Mouse (Mus musculus) megakaryocyte-erythroid progenitor cell, adult 5-6 weeks (primary cell): ENCODE data around the gene B3galt4. TPM values are rescaled to one million over a fixed set of nuclear protein-coding genes. Genes with fewer than 3 reads are reported as not detected.
"Not testable (repeated sequence)": the region's sequence is repeated elsewhere in the genome, so short reads cannot be mapped to it uniquely, and the experiment has no call there.

ENCODE experiments used
- ATAC-seq: replicated peaks from 2 replicates; pipeline ENCODE4 v1.8.0; 2016; ENCODE audit warnings: mild to moderate bottlenecking, inconsistent platforms; ENCODE audit not compliant: severe bottlenecking, poor library complexity, low FRiP score, low TSS enrichment
- total RNA-seq, 2 experiments: library from RNA; stranded (forward) in 1 of 2; stranded (reverse) in 1 of 2; fragments of 200-1000, 215-1000 nt in 1 of 2; fragments of >200 nt in 1 of 2; fragmentation: Nextera tagmentation in 1 of 2; gene quantifications; 2 replicates each; pipeline ENCODE4 v1.2.3; 2014 to 2017

The B3galt4 gene
- total RNA-seq, 2 experiments from 2014 or later: 0.90 TPM; not detected in 1

DNA sequence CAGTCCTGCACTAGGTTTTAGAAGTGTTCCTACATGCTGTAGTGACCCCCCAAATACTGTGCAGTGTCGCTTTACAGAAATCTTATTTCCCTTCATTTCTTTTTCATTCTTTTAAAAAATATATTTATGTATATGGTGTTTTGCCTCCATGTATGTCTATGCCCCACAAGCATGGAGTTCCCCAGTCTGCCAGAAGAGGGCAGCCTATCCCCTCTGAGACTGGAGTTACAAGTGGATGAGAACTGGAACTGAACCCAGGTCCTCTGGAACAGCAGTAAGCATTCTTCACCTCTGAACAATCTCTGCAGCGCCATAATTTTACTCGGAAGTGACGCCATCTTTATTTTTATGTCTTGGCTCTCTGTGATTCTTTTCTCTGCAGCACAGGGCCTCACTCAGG, 18.1 kb upstream of the B3galt4 start:
- no peak for ATAC-seq

DNA sequence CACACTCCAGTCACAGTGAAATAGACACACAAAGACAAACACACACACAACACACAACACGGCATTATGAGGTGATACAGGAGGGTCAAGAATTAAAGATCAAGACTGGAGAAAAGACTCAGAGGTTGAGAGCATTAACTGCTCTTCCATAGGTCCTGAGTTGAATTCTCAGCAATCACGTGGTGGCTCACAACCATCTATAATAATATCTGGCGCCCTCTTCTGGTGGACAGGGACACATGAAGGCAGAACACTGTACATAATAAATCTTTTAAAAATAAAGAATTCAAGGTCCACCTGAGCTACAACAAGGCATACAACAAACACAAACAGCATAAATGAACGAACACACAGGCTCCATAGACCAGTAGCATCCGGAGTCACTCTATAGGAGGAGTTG, 17.6 kb upstream of the B3galt4 start:
- peak; percentile 38; the same call in 1 of the 2 replicates for ATAC-seq

DNA sequence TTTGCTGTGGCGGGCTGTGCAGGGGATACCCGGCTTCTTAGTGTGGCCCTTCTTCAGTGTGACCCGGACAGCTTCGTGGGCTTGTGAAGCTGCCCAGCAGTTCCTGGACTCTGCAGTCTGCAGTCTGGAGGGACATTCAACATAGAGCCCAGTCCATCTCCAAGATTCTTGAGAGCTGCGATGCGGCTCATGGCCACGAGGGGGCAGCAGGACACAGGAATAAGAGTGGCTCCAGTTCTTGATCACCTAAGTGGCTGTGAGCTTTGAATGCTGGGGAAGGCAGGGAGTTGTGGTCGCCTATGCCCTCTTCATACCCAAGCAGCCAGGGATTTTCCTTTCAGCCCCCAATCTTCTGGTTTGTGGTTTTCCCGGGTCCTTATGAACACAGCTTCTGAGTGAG, 17.2 kb upstream of the B3galt4 start:
- ATAC-seq: peak; percentile 75

DNA sequence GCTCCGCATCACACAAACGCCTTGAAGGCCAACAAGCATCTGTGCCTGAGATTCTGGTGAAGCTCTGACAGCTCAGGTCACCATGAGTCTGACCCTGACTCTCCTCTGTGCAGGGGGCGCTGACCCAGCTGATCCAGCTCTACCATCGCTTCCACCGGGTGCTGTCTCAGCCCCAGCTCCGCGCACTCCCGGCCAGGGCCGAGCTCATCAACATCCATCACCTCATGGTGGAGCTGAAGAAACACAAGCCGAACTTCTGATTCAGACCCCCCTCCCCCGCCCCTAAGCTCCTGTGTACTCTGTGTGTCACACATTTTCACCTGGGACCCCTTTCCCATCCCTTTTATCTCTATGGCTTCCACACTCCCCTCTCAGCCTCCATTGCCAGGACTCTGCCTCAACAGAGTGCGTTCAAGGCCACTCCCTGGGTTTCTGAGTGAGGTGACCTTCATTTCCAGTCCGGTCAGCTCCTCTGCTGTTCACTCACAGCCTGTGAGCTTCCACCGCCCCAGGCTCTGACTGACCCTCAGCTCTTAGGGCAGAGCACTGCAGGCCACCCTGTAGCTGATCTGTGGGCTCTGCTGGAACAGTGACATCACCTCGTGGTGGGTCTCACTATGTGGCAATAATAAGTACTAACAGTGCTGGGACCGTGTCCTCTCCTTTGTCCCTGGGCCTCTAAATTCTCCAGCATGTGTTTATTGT, 14.7 kb upstream of the B3galt4 start:
- no peak for ATAC-seq

- ATAC-seq: no peak
Observed at GRCm38 (mm10) chr17:33965082-33965845, 14.0 kb upstream of the B3galt4 start.

- no peak for ATAC-seq
Observed at GRCm38 (mm10) chr17:33962876-33963275, 11.6 kb upstream of the B3galt4 start.

DNA sequence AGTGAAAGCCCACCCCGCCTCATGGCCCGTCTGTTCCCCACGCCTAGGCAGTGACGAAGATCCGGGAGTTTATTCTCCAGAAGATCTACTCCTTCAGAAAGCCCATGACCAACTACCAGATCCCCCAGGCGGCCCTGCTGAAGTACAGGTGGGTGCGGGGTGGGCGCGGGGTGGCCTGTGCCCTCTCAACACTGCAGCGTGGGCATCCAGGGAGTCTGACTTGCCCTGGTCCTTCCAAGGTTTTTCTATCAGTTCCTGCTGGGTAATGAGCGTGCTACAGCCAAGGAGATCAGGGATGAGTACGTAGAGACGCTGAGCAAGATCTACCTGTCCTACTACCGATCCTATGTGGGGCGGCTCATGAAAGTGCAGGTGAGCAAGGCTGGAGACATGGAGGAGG, 8.7 kb upstream of the B3galt4 start:
- ATAC-seq: no peak

- ATAC-seq: no peak
Observed at GRCm38 (mm10) chr17:33959135-33959534, 7.8 kb upstream of the B3galt4 start.

DNA sequence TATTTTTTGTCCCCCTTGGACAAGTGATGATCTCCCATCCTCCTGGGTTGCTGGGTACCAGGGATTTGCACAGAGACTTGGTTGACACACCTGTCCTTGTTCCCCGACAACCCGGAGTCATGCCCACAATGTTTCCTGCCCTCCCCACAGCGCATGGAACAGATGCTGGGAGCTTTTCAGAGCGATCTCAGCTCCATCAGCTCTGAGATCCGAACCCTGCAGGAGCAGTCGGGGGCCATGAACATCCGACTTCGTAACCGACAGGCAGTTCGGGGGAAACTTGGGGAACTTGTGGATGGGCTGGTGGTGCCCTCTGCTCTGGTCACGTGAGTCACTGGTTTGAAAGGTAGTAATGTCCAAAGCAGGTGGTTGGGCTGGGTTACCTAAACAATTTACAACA, 7.2 kb upstream of the B3galt4 start:
- no peak for ATAC-seq

GRCm38 (mm10) chr17:33957493-33957892, 6.2 kb upstream of the B3galt4 start:
- ATAC-seq: no peak

GRCm38 (mm10) chr17:33956336-33956735, 5.0 kb upstream of the B3galt4 start:
- ATAC-seq: no peak

GRCm38 (mm10) chr17:33955555-33956214, 4.4 kb upstream of the B3galt4 start, which contains the start of the genes Vps52 and Rps18:
Gene Vps52, plus strand, starts transcription at chr17:33955812.
Gene Rps18, minus strand, starts transcription at chr17:33956001.
- peak; percentile 70 for ATAC-seq

- ATAC-seq: no peak
Observed at GRCm38 (mm10) chr17:33954646-33955554, 3.6 kb upstream of the B3galt4 start.

DNA sequence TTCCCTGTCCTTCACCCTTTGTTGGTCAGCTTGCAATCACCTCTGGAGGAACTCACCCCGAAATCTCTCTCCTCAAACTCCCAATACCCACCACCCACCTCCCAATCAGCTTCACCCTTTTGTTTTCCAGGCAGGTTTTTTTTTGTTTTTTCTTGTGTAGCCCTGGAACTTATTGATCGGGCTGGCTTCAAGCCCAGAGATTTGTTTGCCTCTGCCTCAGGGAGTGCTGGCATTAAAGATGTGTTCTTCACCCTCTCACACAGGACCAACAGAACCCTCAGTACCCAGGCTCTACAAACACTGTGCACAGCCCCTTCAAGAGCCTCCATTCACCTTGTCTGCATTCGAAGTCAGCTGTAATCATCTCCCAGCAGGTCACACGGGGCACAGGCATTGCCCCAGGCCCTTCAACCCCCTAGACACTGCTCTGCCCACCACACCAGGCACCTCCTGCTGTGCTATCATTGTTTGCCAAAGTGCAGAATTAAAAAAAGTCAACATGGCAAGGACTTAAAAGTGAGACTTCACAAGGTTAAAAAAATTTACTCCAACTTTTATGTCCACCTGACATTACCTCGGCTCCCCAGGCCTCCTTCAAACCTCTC, 2.8 kb upstream of the B3galt4 start:
- ATAC-seq: no peak

- ATAC-seq: no peak
Observed at GRCm38 (mm10) chr17:33953310-33953709, 2.0 kb upstream of the B3galt4 start.

DNA sequence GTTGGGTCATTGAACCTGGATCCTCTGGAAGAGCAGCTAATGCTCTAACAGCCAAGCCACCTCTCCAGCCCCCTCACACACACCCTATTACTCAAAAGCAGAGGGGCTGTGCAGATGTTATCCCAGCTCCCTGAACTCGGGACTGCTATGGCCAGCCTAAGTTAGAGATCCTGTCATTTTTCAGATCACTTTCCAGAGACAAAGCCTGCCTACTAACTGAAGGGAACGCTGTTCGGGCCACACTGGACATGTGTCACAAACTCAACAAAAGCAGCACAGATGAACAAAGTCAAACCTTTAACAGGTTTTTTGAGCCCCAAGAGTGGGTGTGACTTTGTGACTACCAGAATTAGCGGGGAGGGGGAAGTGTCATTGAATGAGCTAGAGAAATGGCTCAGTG, 1.6 kb upstream of the B3galt4 start:
- no peak for ATAC-seq

GRCm38 (mm10) chr17:33952015-33952414, 727 bp upstream of the B3galt4 start:
- ATAC-seq: not testable (repeated sequence)

DNA sequence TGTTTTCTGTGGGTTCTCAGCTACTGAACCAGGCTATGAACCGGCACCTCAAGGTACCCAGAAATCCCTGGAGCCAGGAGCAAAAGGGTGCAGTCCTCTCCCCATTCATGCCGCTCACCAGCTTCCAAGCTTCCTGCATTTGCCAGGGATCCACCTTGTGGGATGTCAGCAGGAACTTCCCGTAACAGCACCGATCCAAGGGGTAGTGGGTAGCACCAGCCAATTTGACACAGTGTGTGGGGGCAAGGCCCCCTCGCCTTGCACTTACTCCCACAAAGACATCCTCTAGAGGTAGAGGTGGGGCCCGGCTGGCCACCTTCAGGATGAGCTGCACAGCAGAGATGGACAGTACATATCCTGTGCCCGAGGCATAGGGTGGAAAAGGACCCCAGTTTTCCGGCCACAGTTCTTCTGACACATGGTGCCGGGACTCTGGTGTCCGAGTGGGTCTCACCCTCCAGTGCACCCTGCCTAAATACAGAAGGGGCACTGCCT, 1.1 kb downstream of the B3galt4 start:
- no peak for ATAC-seq
